Mouse (Mus musculus) midbrain, embryonic 13.5 days (tissue): ENCODE results near the gene Fam83f. TPM values are rescaled to one million over a fixed set of nuclear protein-coding genes. Genes with fewer than 3 reads are reported as not detected.

Source experiments
- ATAC-seq: fragments of 200-750 bp; cut with Nextera tagmentation; 2 replicates; pipeline ENCODE4 v1.8.0; 2017; ENCODE audit warnings: mild to moderate bottlenecking, moderate TSS enrichment, moderate library complexity
- H3K27ac ChIP-seq: fragments of 300-500 bp; sonication (generic); 2 replicates; pipeline ENCODE4 v1.5.1; 2015; ENCODE audit warnings: inconsistent platforms, mild to moderate bottlenecking, moderate library complexity
- H3K27me3 ChIP-seq: fragments of 300-500 bp; sonication (generic); 2 replicates; pipeline ENCODE4 v1.6.1; 2015; ENCODE audit warnings: mild to moderate bottlenecking, inconsistent platforms
- H3K36me3 ChIP-seq: fragments of 300-500 bp; sonication (generic); 2 replicates; pipeline ENCODE4 v1.6.1; 2015; ENCODE audit warnings: mild to moderate bottlenecking, inconsistent platforms
- H3K4me1 ChIP-seq: fragments of 300-500 bp; sonication (generic); replicated peaks from 2 replicates; pipeline ENCODE4 v1.6.1; 2015; ENCODE audit warnings: inconsistent platforms
- H3K4me2 ChIP-seq: fragments of 300-500 bp; sonication (generic); replicated peaks from 2 replicates; pipeline ENCODE4 v1.6.1; 2015; ENCODE audit warnings: moderate library complexity, mild to moderate bottlenecking, inconsistent platforms
- H3K4me3 ChIP-seq: fragments of 300-500 bp; sonication (generic); replicated peaks from 2 replicates; pipeline ENCODE4 v1.5.1; 2015; ENCODE audit warnings: mild to moderate bottlenecking, inconsistent platforms
- H3K9ac ChIP-seq: fragments of 300-500 bp; sonication (generic); replicated peaks from 2 replicates; pipeline ENCODE4 v1.6.1; 2015; ENCODE audit warnings: mild to moderate bottlenecking, inconsistent platforms
- H3K9me3 ChIP-seq: fragments of 300-500 bp; sonication (generic); 2 replicates; pipeline ENCODE4 v1.6.1; 2016; ENCODE audit warnings: mild to moderate bottlenecking, inconsistent platforms
- WGBS: fragments of 180-500 bp; shearing (Covaris S2); methylation state at CpG from one replicate; pipeline ENCODE4 v1.1.7; 2015; 5-methylcytosine and 5-hydroxymethylcytosine counted together
- polyA plus RNA-seq: library from polyadenylated mRNA; unstranded; fragments of >200 nt; fragmentation: Nextera tagmentation; extraction: Ambion mirVana; gene quantifications from 2 replicates; pipeline ENCODE4 v1.2.1, GENCODE M21; 2015

Fam83f gene
- polyA plus RNA-seq, 1 experiment from 2014 or later, result 0.19 TPM

GRCm38 (mm10) chr15:80674700-80675099 is 3.1 kb downstream of the Fam83f start:
- Histone ChIP-seq H3K4me2 (no peak overlapping the region), H3K27me3 (peaks cover 34% of the 10 kb centered on the region), H3K9ac (no peak overlapping the region), H3K4me3 (no peak overlapping the region), H3K36me3 (no peaks in the 10 kb centered on the region), H3K9me3 (no peaks in the 10 kb centered on the region), H3K4me1 (peaks cover 34% of the 10 kb centered on the region), H3K27ac (no peak overlapping the region)
- ATAC-seq, result no peak
- 84% methylated on average over 6 of the region's 6 CpGs for WGBS

GRCm38 (mm10) chr15:80679515-80680215 is 8.0 kb downstream of the Fam83f start:
- Histone ChIP-seq H3K4me3 (no peak overlapping the region), H3K9ac (no peak overlapping the region)
- WGBS, result 55% methylated on average over 8 of the region's 8 CpGs

GRCm38 (mm10) chr15:80680347-80681030 is 8.8 kb downstream of the Fam83f start:
- ATAC-seq, result no peak
- H3K9ac ChIP-seq, result no peak overlapping the region
- H3K27ac ChIP-seq, result no peak overlapping the region
- H3K4me1 ChIP-seq, result peaks cover 56% of the 10 kb centered on the region
- H3K4me2 ChIP-seq, result no peak overlapping the region
- WGBS, result 58% methylated on average over 7 of the region's 7 CpGs
- H3K9me3 ChIP-seq, result no peaks in the 10 kb centered on the region
- H3K36me3 ChIP-seq, result no peaks in the 10 kb centered on the region
- H3K27me3 ChIP-seq, result no peaks in the 10 kb centered on the region
- no peak overlapping the region for H3K4me3 ChIP-seq

More at GRCm38 (mm10) chr15:80679515-80680215, 8.0 kb downstream of the Fam83f start:
- Histone ChIP-seq H3K27ac (peak overlapping the region; percentile 42; the same call in 1 of the 2 replicates), H3K9me3 (no peaks in the 10 kb centered on the region), H3K36me3 (no peaks in the 10 kb centered on the region), H3K4me2 (no peak overlapping the region), H3K27me3 (no peaks in the 10 kb centered on the region), H3K4me1 (peaks cover 48% of the 10 kb centered on the region)
- ATAC-seq, result peak; percentile 73

GRCm38 (mm10) chr15:80681466-80681881 is 9.8 kb downstream of the Fam83f start:
- Histone ChIP-seq H3K27ac (no peak overlapping the region), H3K36me3 (no peaks in the 10 kb centered on the region), H3K4me1 (peaks cover 66% of the 10 kb centered on the region), H3K4me3 (no peak overlapping the region), H3K9me3 (no peaks in the 10 kb centered on the region), H3K4me2 (no peak overlapping the region), H3K27me3 (no peaks in the 10 kb centered on the region), H3K9ac (no peak overlapping the region)
- no peak for ATAC-seq
- 80% methylated on average over 4 of the region's 4 CpGs for WGBS

- 0 out of 2 replicates have a peak, but pooled peaks cover 3% of the 10 kb centered on the region for H3K27me3 ChIP-seq
- 87% methylated on average over 8 of the region's 8 CpGs for WGBS
- ATAC-seq, result no peak
- no peak overlapping the region for H3K27ac ChIP-seq
- no peaks in the 10 kb centered on the region for H3K9me3 ChIP-seq
- no peak overlapping the region for H3K4me2 ChIP-seq
- H3K9ac ChIP-seq, result no peak overlapping the region
- H3K36me3 ChIP-seq, result no peaks in the 10 kb centered on the region
- H3K4me1 ChIP-seq, result peaks cover 68% of the 10 kb centered on the region
- H3K4me3 ChIP-seq, result no peak overlapping the region
These were observed 10.7 kb downstream of the Fam83f start for GRCm38 (mm10) chr15:80682343-80682742.

- no peak for ATAC-seq
- Histone ChIP-seq H3K4me1 (peaks cover 61% of the 10 kb centered on the region), H3K36me3 (no peaks in the 10 kb centered on the region), H3K9ac (no peak overlapping the region), H3K9me3 (no peaks in the 10 kb centered on the region), H3K27me3 (0 out of 2 replicates have a peak, but pooled peaks cover 3% of the 10 kb centered on the region), H3K27ac (no peak overlapping the region), H3K4me3 (no peak overlapping the region), H3K4me2 (no peak overlapping the region)
- WGBS, result 91% methylated on average over 6 of the region's 6 CpGs
These were observed 11.5 kb downstream of the Fam83f start for GRCm38 (mm10) chr15:80683151-80683550.

- 0 out of 2 replicates have a peak, but pooled peaks cover 3% of the 10 kb centered on the region for H3K27me3 ChIP-seq
- no peak for ATAC-seq
- H3K9me3 ChIP-seq, result no peaks in the 10 kb centered on the region
- H3K4me3 ChIP-seq, result no peak overlapping the region
- H3K4me1 ChIP-seq, result peaks cover 52% of the 10 kb centered on the region
- peak overlapping the region; percentile 64 for H3K27ac ChIP-seq
- 35% methylated on average over 3 of the region's 3 CpGs for WGBS
- no peak overlapping the region for H3K4me2 ChIP-seq
- H3K9ac ChIP-seq, result no peak overlapping the region
- H3K36me3 ChIP-seq, result no peaks in the 10 kb centered on the region
These were observed 12.3 kb downstream of the Fam83f start for GRCm38 (mm10) chr15:80683990-80684389.

GRCm38 (mm10) chr15:80684786-80685602 is 13.3 kb downstream of the Fam83f start:
- WGBS, result 9% methylated on average over 8 of the region's 8 CpGs
- Histone ChIP-seq H3K36me3 (no peaks in the 10 kb centered on the region), H3K4me1 (peaks cover 44% of the 10 kb centered on the region), H3K4me3 (no peak overlapping the region), H3K27me3 (0 out of 2 replicates have a peak, but pooled peaks cover 3% of the 10 kb centered on the region), H3K4me2 (no peak overlapping the region), H3K9me3 (no peaks in the 10 kb centered on the region), H3K27ac (peak overlapping the region; percentile 64), H3K9ac (no peak overlapping the region)
- no peak for ATAC-seq

GRCm38 (mm10) chr15:80685603-80685895 is 13.9 kb downstream of the Fam83f start:
- 0 out of 2 replicates have a peak, but pooled peaks cover 3% of the 10 kb centered on the region for H3K27me3 ChIP-seq
- peaks cover 39% of the 10 kb centered on the region for H3K4me1 ChIP-seq
- no peaks in the 10 kb centered on the region for H3K9me3 ChIP-seq
- no peak overlapping the region for H3K4me3 ChIP-seq
- no peak overlapping the region for H3K9ac ChIP-seq
- no peak overlapping the region for H3K4me2 ChIP-seq
- ATAC-seq, result peak; percentile 86
- H3K36me3 ChIP-seq, result no peaks in the 10 kb centered on the region
- H3K27ac ChIP-seq, result peak overlapping the region; percentile 64; the same call in 1 of the 2 replicates
- 19% methylated on average over 7 of the region's 7 CpGs for WGBS

- ATAC-seq, result no peak
- Histone ChIP-seq H3K27ac (no peak overlapping the region), H3K36me3 (no peaks in the 10 kb centered on the region), H3K4me1 (peaks cover 45% of the 10 kb centered on the region), H3K9me3 (no peaks in the 10 kb centered on the region), H3K9ac (no peak overlapping the region), H3K4me3 (no peak overlapping the region), H3K27me3 (0 out of 2 replicates have a peak, but pooled peaks cover 3% of the 10 kb centered on the region), H3K4me2 (no peak overlapping the region)
- 73% methylated on average over 7 of the region's 7 CpGs for WGBS
These were observed 16.9 kb downstream of the Fam83f start for GRCm38 (mm10) chr15:80688536-80688935.

GRCm38 (mm10) chr15:80693492-80693891 is 21.8 kb downstream of the Fam83f start:
- peak overlapping the region; percentile 34; the same call in 1 of the 2 replicates for H3K4me2 ChIP-seq

More at GRCm38 (mm10) chr15:80693492-80693891, 21.8 kb downstream of the Fam83f start:
- 20% methylated on average over 3 of the region's 3 CpGs for WGBS
- no peak overlapping the region for H3K4me3 ChIP-seq
- peak overlapping the region; percentile 16; the same call in 1 of the 2 replicates for H3K27ac ChIP-seq
- H3K9me3 ChIP-seq, result no peaks in the 10 kb centered on the region
- ATAC-seq, result 0 out of 2 replicates have a peak, but pooled peaks have one; percentile 13
- no peaks in the 10 kb centered on the region for H3K36me3 ChIP-seq
- H3K9ac ChIP-seq, result 0 out of 2 replicates have a peak overlapping the region, but pooled peaks have one; percentile 14
- H3K27me3 ChIP-seq, result peaks cover 3% of the 10 kb centered on the region; the same call in 1 of the 2 replicates
- H3K4me1 ChIP-seq, result peaks cover 34% of the 10 kb centered on the region
